Mouse (Mus musculus): Measurements from ENCODE around the gene Cntn2.
"Not testable (repeated sequence)": the region's sequence is repeated elsewhere in the genome, so short reads cannot be mapped to it uniquely, and the experiment has no call there.

The Cntn2 gene

GRCm38 (mm10) chr1:132511521-132511920 is 31.5 kb downstream of the Cntn2 start:
- DNase-seq (ENCODE audit: low spot score): no peak

GRCm38 (mm10) chr1:132509771-132510170 is 33.3 kb downstream of the Cntn2 start:
- DNase-seq (ENCODE audit: low spot score): no peak

- DNase-seq (ENCODE audit: low spot score): no peak
Observed at GRCm38 (mm10) chr1:132506656-132507055, 36.4 kb downstream of the Cntn2 start.

- no peak for DNase-seq (ENCODE audit: low spot score)
Observed at GRCm38 (mm10) chr1:132506058-132506457, 37.0 kb downstream of the Cntn2 start, which contains the start of gene Tmem81. Gene Tmem81 (plus strand): TSS chr1:132506230.

DNA sequence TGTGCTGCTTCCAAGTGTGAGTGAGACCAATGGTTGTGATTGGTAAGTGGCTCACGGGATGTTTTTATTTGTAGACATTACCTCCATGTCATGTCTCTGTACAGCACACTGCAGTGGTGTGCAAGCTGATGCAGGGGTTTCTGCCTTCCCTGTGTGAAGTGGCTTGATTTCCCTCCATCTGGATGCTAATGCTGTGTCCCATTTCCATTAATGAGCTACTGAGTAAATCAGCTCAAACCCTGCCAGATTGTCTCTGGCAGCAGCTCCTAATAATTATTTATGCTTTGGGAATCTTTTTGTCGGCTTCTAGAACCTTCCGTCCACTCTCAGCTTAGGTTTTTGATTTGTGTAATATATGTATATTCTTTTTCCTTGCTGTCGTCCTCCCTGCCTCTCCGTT is 37.9 kb downstream of the Cntn2 start:
- DNase-seq (ENCODE audit: low spot score): no peak

DNA sequence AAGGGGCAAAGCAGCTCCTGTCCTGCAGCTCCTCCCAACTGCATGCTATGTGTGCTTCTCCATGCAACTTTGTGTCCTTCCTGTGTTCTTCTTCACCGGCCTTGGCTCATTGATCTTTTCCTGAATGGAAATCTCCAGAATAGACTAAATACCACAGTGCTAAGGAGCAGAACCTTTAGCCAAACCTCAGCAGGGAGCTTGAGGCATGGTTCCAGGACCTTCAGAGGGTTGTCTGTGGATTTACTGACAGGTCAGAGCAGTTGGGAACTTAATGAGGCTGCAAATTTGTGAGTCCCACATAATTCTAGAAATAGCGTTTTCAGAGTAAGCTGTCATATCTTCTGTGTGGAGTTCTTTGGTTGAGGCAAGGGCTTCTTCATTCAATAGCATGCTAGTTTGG is 42.5 kb downstream of the Cntn2 start:
- DNase-seq (ENCODE audit: low spot score): no peak

GRCm38 (mm10) chr1:132483759-132484158 is 59.3 kb downstream of the Cntn2 start:
- DNase-seq (ENCODE audit: low spot score): no peak

DNA sequence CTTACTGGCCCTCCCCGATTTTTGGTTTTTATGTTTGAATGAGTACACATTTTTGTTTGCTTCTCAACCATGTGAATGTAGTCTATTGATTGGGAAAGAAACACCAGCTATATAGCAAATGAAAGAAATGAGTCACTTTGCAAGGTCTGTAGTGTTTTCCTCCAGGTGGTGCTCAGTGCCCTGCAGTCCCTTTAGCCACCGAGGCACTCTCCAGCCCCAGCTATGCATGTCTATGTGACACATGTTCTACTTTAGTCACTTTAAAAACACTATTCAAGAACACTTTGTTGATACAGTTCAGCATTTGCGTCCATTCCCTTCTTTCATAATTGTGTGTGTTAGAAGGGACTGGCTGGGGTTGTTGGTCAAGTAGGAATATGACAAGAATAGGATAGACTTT is 59.8 kb downstream of the Cntn2 start:
- DNase-seq (ENCODE audit: low spot score): no peak

GRCm38 (mm10) chr1:132481619-132482018 is 61.4 kb downstream of the Cntn2 start:
- no peak for DNase-seq (ENCODE audit: low spot score)

DNA sequence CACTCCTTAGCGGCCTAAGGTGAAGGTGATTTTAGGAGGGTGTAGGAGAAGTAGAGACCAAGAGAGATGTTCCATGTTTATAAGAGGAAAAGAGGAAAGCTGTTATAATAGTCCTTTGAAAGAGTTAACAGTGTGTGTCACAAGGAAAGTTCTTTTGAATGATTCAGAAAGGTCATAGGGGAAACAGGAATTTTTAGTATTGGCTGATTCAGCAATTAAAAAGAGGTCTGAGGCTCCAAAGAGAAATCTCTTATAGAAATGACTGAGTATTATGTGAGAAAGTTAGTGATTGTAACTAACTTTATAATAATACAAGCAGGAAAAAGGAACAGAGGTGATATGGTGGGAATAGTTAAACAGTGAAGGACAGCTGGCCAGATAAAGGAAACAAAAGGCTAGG is 63.6 kb downstream of the Cntn2 start:
- DNase-seq (ENCODE audit: low spot score): no peak

DNA sequence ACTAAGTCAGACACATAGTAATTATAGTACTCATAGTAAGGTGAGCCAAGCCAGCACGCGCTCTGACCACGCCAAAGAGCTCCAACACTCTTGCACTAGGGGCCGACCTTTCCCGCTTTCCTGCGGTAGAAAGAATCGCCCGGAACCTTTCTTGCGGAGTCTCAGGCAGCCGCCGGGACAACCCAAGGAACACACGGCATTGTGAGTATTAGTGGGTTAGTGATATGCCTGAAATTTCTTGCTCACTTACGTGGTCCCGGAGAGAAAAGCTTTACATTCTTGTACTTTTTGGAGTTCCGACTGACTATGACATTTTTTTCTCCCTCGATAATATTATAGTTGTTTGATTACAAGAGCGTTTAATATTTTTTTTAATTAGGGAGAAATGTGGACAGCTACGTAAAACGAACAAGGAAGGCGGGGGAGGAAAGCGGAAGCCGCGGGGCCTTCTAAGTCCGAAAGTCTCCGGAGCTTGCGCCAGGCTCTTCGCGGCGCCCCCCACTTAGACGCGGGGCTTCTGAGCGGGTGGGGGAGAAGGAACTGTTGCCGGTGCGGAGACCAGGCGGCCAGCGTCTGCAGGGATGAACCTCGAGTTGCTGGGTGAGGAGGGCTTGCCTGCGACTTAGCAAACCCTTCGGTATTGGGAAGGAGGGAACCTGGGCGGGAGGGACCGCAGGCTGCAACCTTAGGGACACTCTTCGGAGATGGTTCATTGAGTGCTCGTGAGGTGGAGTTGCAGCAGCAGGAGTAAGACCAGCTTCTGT is 65.9 kb downstream of the Cntn2 start, which contains the start of gene Rbbp5:
TSS of gene Rbbp5 (plus strand) at position 438 of the 764 bp plus-strand sequence.
- DNase-seq (ENCODE audit: low spot score): peak; percentile 68

GRCm38 (mm10) chr1:132476575-132476927 is 66.5 kb downstream of the Cntn2 start:
- no peak for DNase-seq (ENCODE audit: low spot score)

DNA sequence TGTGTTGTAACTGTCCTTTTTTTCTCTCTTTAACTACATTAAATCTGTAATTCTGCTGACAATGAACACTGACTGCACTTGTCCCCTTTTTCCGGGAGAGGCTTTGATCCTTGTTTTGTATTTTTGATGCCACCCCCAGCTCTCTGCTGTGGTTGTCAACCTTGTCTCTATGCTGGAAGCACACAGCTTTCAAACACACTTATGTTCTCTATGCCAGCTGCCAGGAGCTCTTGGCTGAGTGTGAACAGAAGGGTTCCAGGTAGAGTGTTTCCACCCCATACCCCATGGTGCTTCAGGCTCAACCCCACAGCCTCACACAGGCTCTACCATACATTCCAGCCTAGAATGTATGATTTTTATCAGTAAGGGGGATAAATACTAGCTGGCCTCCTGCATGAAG is 68.6 kb downstream of the Cntn2 start:
- no peak for DNase-seq (ENCODE audit: low spot score)

GRCm38 (mm10) chr1:132472537-132472936 is 70.5 kb downstream of the Cntn2 start:
- no peak for DNase-seq (ENCODE audit: low spot score)

DNA sequence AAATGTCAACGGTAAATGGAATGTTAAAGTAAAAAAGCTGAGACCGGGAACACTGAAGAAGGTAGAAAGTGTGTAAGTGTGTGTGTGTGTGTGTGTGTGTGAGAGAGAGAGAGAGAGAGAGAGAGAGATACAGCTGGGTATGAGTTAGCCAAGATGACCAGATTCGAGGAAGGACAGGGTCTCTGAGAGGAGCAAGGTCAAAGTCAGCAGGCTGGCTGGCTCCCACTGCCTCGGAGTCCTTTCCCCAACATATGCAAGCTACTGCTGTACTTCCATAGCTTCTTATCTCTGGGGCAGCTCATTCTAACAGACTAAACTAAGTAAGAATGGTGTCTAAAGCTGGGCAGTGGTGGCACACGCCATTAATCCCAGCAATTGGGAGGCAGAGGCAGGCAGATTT is 71.6 kb downstream of the Cntn2 start:
- DNase-seq (ENCODE audit: low spot score): no peak

DNA sequence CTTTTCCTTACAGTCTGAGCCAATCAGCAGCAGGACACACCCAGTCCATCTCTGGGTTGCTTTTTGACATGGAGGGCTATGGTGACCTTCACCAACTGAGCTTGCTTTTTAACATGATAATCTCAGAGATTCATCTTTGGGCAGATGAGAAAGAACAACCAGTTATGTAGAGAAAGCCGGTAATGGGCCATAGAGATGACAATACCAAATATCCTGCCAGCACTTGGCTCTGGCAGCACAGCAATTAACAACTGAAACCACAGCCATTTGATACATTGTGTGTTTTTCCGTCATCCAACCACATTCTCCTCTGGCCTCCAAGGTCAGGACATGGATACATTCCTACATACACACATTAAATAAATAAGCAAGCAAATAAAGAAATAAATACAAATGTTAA is 72.0 kb downstream of the Cntn2 start:
- no peak for DNase-seq (ENCODE audit: low spot score)

GRCm38 (mm10) chr1:132470031-132470430 is 73.0 kb downstream of the Cntn2 start:
- not testable (repeated sequence) for DNase-seq (ENCODE audit: low spot score)

DNA sequence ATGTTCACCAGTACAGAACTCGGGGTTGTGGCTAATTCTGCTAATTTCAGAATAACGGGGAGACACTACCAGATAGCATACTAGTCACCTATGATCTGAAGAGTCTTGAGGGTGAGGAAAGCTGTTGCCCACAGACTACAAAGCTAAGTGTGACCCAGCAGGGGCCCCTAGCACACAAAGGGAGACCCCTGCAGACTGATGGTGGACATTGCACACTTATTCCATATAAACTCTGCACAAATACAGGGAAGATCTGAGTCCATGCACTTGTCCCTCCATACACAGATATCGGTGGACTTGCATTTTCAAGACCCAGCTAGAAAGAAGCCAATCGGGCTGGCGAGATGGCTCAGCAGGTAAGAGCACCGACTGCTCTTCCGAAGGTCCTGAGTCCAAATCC is 73.5 kb downstream of the Cntn2 start:
- no peak for DNase-seq (ENCODE audit: low spot score)

DNA sequence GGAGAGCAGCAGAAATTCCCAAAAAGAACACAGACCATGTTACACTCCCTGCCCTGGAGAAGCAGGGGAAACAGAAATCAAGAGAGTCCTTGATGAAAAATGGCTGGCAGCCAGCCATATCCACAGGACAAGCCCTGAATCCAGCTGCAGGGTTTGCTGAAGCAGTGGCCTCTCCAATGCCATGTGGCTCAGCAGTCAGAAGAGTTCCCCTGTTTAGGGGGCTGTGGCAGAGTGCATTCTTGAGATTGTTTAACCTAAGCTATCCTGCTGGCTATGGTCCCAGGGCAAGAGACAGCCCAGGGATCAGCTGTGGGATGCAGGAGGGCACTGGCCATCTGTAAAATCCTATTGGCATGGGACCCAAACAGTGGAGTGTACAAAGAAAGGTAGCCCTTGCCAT is 74.1 kb downstream of the Cntn2 start:
- DNase-seq (ENCODE audit: low spot score): no peak

- no peak for DNase-seq (ENCODE audit: low spot score)
Observed at GRCm38 (mm10) chr1:132464651-132465050, 78.4 kb downstream of the Cntn2 start.

Data from left cerebral cortex, adult 11 months (tissue).